Comparison of ENCODE assay signal across 8 mouse cellular contexts in genomic region chr4:155148910-155149698, GRCm38 (mm10).
A peak's percentile ranks its signal among the peaks of the same experiment; 100 is the strongest.
DNase-seq lines count a peak whose midpoint lies in the region; ATAC-seq and TF ChIP-seq lines count a peak whose summit lies in the region.

No protein-coding gene starts in this region.

- 0 out of 2 replicates have a peak overlapping the region, but pooled peaks have one; percentile 6 for H3K4me2 ChIP-seq in stomach, embryonic 15.5 days
- H3K4me2 ChIP-seq in midbrain, embryonic 16.5 days (ENCODE audit: low read length), result no peak overlapping the region

- H3K9me3 ChIP-seq in heart, embryonic 10.5 days, result no peaks in the 10 kb centered on the region
- H3K9me3 ChIP-seq in stomach, embryonic 15.5 days, result no peaks in the 10 kb centered on the region
- no peaks in the 10 kb centered on the region for H3K9me3 ChIP-seq in midbrain, embryonic 16.5 days (replicated peaks; ENCODE audit: control insufficient read depth, low read length, poor library complexity, severe bottlenecking)

- H3K27me3 ChIP-seq in heart, embryonic 10.5 days (ENCODE audit: insufficient read depth, poor library complexity, severe bottlenecking), result 0 out of 2 replicates have a peak, but pooled peaks cover 4% of the 10 kb centered on the region
- no peaks in the 10 kb centered on the region for H3K27me3 ChIP-seq in stomach, embryonic 15.5 days (replicated peaks)
- H3K27me3 ChIP-seq in midbrain, embryonic 16.5 days (ENCODE audit: control insufficient read depth, insufficient read depth, low read depth, low read length), result no peaks in the 10 kb centered on the region; the same call in 1 of the 2 replicates

- intact Hi-C loops in left cerebral cortex, adult 2 months (cut with DNase I), result loop anchor here (5.0 kb wide), 1 partner anchor 73 kb away; the partner anchor contains the start of gene Ski

- peaks cover 2% of the 10 kb centered on the region; the same call in 1 of the 2 replicates for H3K36me3 ChIP-seq in heart, embryonic 10.5 days
- H3K36me3 ChIP-seq in stomach, embryonic 15.5 days, result no peaks in the 10 kb centered on the region
- H3K36me3 ChIP-seq in midbrain, embryonic 16.5 days (ENCODE audit: control insufficient read depth, insufficient read depth, low read length), result 0 out of 2 replicates have a peak, but pooled peaks cover 3% of the 10 kb centered on the region

- no peak overlapping the region for H3K9ac ChIP-seq in stomach, embryonic 15.5 days
- H3K9ac ChIP-seq in midbrain, embryonic 16.5 days (ENCODE audit: low read depth, low read length), result no peak overlapping the region

- DNase-seq in testis, postnatal 14 days (ENCODE audit: low spot score), result peak; percentile 57
- DNase-seq in testis, postnatal 10 days (ENCODE audit: low spot score), result no peak
- DNase-seq in heart, embryonic 10.5 days (ENCODE audit: low spot score), result no peak
- DNase-seq in kidney, postnatal 4 days, result peak; percentile 73 to 85
- DNase-seq in thymus, postnatal 25 days, result no peak
- no peak for DNase-seq in left cerebral cortex, adult 2 months (ENCODE audit: extremely low spot score in 1 of 2, low spot score in 2 of 2)

- no peak for TF ChIP-seq CTCF in left cerebral cortex, adult 2 months (IDR thresholded peaks at IDR 0.05)

- WGBS in heart, embryonic 10.5 days, result 58% methylated on average over 8 of the region's 8 CpGs
- WGBS in stomach, embryonic 15.5 days, result 45% methylated on average over 8 of the region's 8 CpGs
- 77% methylated on average over 8 of the region's 8 CpGs for WGBS in midbrain, embryonic 16.5 days

- H3K4me3 ChIP-seq in heart, embryonic 10.5 days, result no peak overlapping the region
- no peak overlapping the region for H3K4me3 ChIP-seq in stomach, embryonic 15.5 days (replicated peaks)
- H3K4me3 ChIP-seq in midbrain, embryonic 16.5 days (ENCODE audit: low read depth, low read length), result no peak overlapping the region
- no peak overlapping the region for H3K4me3 ChIP-seq in left cerebral cortex, adult 2 months

- H3K4me1 ChIP-seq in heart, embryonic 10.5 days, result peaks cover 76% of the 10 kb centered on the region
- peaks cover 54% of the 10 kb centered on the region for H3K4me1 ChIP-seq in stomach, embryonic 15.5 days
- peaks cover 22% of the 10 kb centered on the region for H3K4me1 ChIP-seq in midbrain, embryonic 16.5 days (ENCODE audit: control insufficient read depth, insufficient read depth, low read length)

- H3K27ac ChIP-seq in heart, embryonic 10.5 days, result peak overlapping the region; percentile 91
- peak overlapping the region; percentile 96 for H3K27ac ChIP-seq in stomach, embryonic 15.5 days
- no peak overlapping the region for H3K27ac ChIP-seq in midbrain, embryonic 16.5 days (ENCODE audit: low read length)
- H3K27ac ChIP-seq in left cerebral cortex, adult 2 months, result no peak overlapping the region

- peak; percentile 75 for ATAC-seq in stomach, embryonic 15.5 days (ENCODE audit: insufficient read depth, low FRiP score, low read depth)
- no peak for ATAC-seq in midbrain, embryonic 16.5 days

Comparison
In these comparisons a context has a peak if more than half of its experiments do, and no peak if none do; other contexts are left out.
1. DNase-seq: peak in testis, postnatal 14 days (single experiment) and kidney, postnatal 4 days (2 of 2); none in testis, postnatal 10 days (single experiment), heart, embryonic 10.5 days (single experiment), thymus, postnatal 25 days (single experiment) and left cerebral cortex, adult 2 months (0 of 2).
2. H3K27ac ChIP-seq: peak in heart, embryonic 10.5 days (single experiment) and stomach, embryonic 15.5 days (single experiment); none in midbrain, embryonic 16.5 days (single experiment) and left cerebral cortex, adult 2 months (single experiment).